Mouse (Mus musculus): Measurements from ENCODE around the gene Prm3.

DNA sequence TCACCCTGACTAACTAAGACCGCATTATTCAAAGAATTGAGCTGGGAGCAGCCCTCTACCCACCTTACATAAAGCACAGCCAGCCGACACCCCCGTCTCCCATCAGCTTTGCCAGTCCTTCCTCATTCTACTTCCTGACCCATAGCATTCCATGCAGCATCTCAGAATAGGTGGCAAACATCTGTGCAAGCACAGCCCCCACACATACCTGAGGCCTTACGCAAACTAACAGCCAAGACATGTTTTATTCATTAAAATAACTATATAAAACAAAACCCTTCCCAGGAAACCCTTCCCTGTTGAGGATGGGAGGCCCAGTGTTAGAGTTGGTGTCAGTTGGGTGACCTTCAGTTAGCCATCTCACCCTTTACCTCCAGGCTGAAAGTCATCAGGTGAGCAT, 35.1 kb upstream of the Prm3 start:
- no peak for TF ChIP-seq POLR2A (IDR thresholded peaks at IDR 0.05; ENCODE audit: low read depth, low read length)
- no peak for TF ChIP-seq CTCF (conservative IDR thresholded peaks at IDR 0.05; ENCODE audit: insufficient read depth, insufficient read length, low read depth, low read length)

Data from kidney, adult 2 months (tissue).